Mouse (Mus musculus): ENCODE measurements around the gene Sik2. TPM values are rescaled to one million over a fixed set of nuclear protein-coding genes. Genes with fewer than 3 reads are reported as not detected.

Sik2 gene
- polyA plus RNA-seq, 1 experiment from 2014 or later: 20.5 TPM

- Histone ChIP-seq H3K4me2 (ENCODE audit: low read depth, low read length) (no peak overlapping the region), H3K4me3 (replicated peaks; ENCODE audit: low read length) (no peak overlapping the region), H3K4me1 (ENCODE audit: control insufficient read depth, insufficient read depth, low read length) (no peaks in the 10 kb centered on the region), H3K27me3 (ENCODE audit: control insufficient read depth, insufficient read depth, low read length) (no peaks in the 10 kb centered on the region), H3K36me3 (ENCODE audit: control insufficient read depth, insufficient read depth, low read length) (peaks cover 5% of the 10 kb centered on the region), H3K9ac (ENCODE audit: low read length) (no peak overlapping the region), H3K9me3 (replicated peaks; ENCODE audit: control insufficient read depth, low read length) (no peaks in the 10 kb centered on the region), H3K27ac (ENCODE audit: low read length) (no peak overlapping the region)
- no peak for ATAC-seq (ENCODE audit: insufficient read depth, low FRiP score)
- WGBS: 80% methylated on average over 7 of the region's 7 CpGs
Measured at GRCm38 (mm10) chr9:50911861-50912515, 96.9 kb downstream of the Sik2 start.

GRCm38 (mm10) chr9:50905321-50905720, 103.6 kb downstream of the Sik2 start:
- Histone ChIP-seq H3K4me3 (replicated peaks; ENCODE audit: low read length) (no peak overlapping the region), H3K9ac (ENCODE audit: low read length) (no peak overlapping the region), H3K9me3 (replicated peaks; ENCODE audit: control insufficient read depth, low read length) (no peaks in the 10 kb centered on the region), H3K4me1 (ENCODE audit: control insufficient read depth, insufficient read depth, low read length) (0 out of 2 replicates have a peak, but pooled peaks cover under 1% of the 10 kb centered on the region), H3K4me2 (ENCODE audit: low read depth, low read length) (no peak overlapping the region), H3K27ac (ENCODE audit: low read length) (no peak overlapping the region), H3K36me3 (ENCODE audit: control insufficient read depth, insufficient read depth, low read length) (0 out of 2 replicates have a peak, but pooled peaks cover 2% of the 10 kb centered on the region), H3K27me3 (ENCODE audit: control insufficient read depth, insufficient read depth, low read length) (no peaks in the 10 kb centered on the region)
- ATAC-seq (ENCODE audit: insufficient read depth, low FRiP score): no peak
- 70% methylated on average over 3 of the region's 3 CpGs for WGBS

GRCm38 (mm10) chr9:50904196-50904847, 104.6 kb downstream of the Sik2 start:
- 78% methylated on average over 6 of the region's 6 CpGs for WGBS
- H3K4me3 ChIP-seq (replicated peaks; ENCODE audit: low read length): no peak overlapping the region
- 0 out of 2 replicates have a peak, but pooled peaks cover 2% of the 10 kb centered on the region for H3K36me3 ChIP-seq (ENCODE audit: control insufficient read depth, insufficient read depth, low read length)
- H3K27ac ChIP-seq (ENCODE audit: low read length): no peak overlapping the region
- no peak overlapping the region for H3K4me2 ChIP-seq (ENCODE audit: low read depth, low read length)
- 0 out of 2 replicates have a peak, but pooled peaks cover 2% of the 10 kb centered on the region for H3K4me1 ChIP-seq (ENCODE audit: control insufficient read depth, insufficient read depth, low read length)
- ATAC-seq (ENCODE audit: insufficient read depth, low FRiP score): no peak
- no peaks in the 10 kb centered on the region for H3K9me3 ChIP-seq (replicated peaks; ENCODE audit: control insufficient read depth, low read length)
- H3K27me3 ChIP-seq (ENCODE audit: control insufficient read depth, insufficient read depth, low read length): no peaks in the 10 kb centered on the region
- no peak overlapping the region for H3K9ac ChIP-seq (ENCODE audit: low read length)

GRCm38 (mm10) chr9:50900026-50900920, 108.6 kb downstream of the Sik2 start:
- H3K9ac ChIP-seq (ENCODE audit: low read length): no peak overlapping the region

GRCm38 (mm10) chr9:50893665-50894064, 115.2 kb downstream of the Sik2 start:
- Histone ChIP-seq H3K9ac (ENCODE audit: low read length) (no peak overlapping the region), H3K36me3 (ENCODE audit: control insufficient read depth, insufficient read depth, low read length) (peaks cover 2% of the 10 kb centered on the region; the same call in 1 of the 2 replicates), H3K4me2 (ENCODE audit: low read depth, low read length) (no peak overlapping the region), H3K27ac (ENCODE audit: low read length) (no peak overlapping the region), H3K4me3 (replicated peaks; ENCODE audit: low read length) (no peak overlapping the region), H3K27me3 (ENCODE audit: control insufficient read depth, insufficient read depth, low read length) (no peaks in the 10 kb centered on the region), H3K9me3 (replicated peaks; ENCODE audit: control insufficient read depth, low read length) (no peaks in the 10 kb centered on the region), H3K4me1 (ENCODE audit: control insufficient read depth, insufficient read depth, low read length) (peaks cover 4% of the 10 kb centered on the region; the same call in 1 of the 2 replicates)
- 85% methylated on average over 4 of the region's 4 CpGs for WGBS
- no peak for ATAC-seq (ENCODE audit: insufficient read depth, low FRiP score)

More at GRCm38 (mm10) chr9:50900026-50900920, 108.6 kb downstream of the Sik2 start:
- Histone ChIP-seq H3K27me3 (ENCODE audit: control insufficient read depth, insufficient read depth, low read length) (no peaks in the 10 kb centered on the region), H3K4me3 (replicated peaks; ENCODE audit: low read length) (no peak overlapping the region), H3K4me2 (ENCODE audit: low read depth, low read length) (no peak overlapping the region), H3K4me1 (ENCODE audit: control insufficient read depth, insufficient read depth, low read length) (0 out of 2 replicates have a peak, but pooled peaks cover 2% of the 10 kb centered on the region), H3K9me3 (replicated peaks; ENCODE audit: control insufficient read depth, low read length) (no peaks in the 10 kb centered on the region), H3K36me3 (ENCODE audit: control insufficient read depth, insufficient read depth, low read length) (peaks cover 2% of the 10 kb centered on the region; the same call in 1 of the 2 replicates), H3K27ac (ENCODE audit: low read length) (no peak overlapping the region)
- no peak for ATAC-seq (ENCODE audit: insufficient read depth, low FRiP score)
- whole genome bisulfite sequencing: 66% methylated on average over 7 of the region's 7 CpGs

- Histone ChIP-seq H3K4me1 (ENCODE audit: control insufficient read depth, insufficient read depth, low read length) (peaks cover 18% of the 10 kb centered on the region), H3K36me3 (ENCODE audit: control insufficient read depth, insufficient read depth, low read length) (no peaks in the 10 kb centered on the region), H3K9ac (ENCODE audit: low read length) (no peak overlapping the region), H3K9me3 (replicated peaks; ENCODE audit: control insufficient read depth, low read length) (no peaks in the 10 kb centered on the region), H3K4me3 (replicated peaks; ENCODE audit: low read length) (no peak overlapping the region), H3K4me2 (ENCODE audit: low read depth, low read length) (no peak overlapping the region), H3K27me3 (ENCODE audit: control insufficient read depth, insufficient read depth, low read length) (no peaks in the 10 kb centered on the region), H3K27ac (ENCODE audit: low read length) (no peak overlapping the region)
- 84% methylated on average over 3 of the region's 3 CpGs for WGBS
- no peak for ATAC-seq (ENCODE audit: insufficient read depth, low FRiP score)
Measured at GRCm38 (mm10) chr9:50890494-50891090, 118.3 kb downstream of the Sik2 start.

GRCm38 (mm10) chr9:50889964-50890363, 118.9 kb downstream of the Sik2 start:
- peaks cover 23% of the 10 kb centered on the region for H3K4me1 ChIP-seq (ENCODE audit: control insufficient read depth, insufficient read depth, low read length)
- no peak overlapping the region for H3K4me2 ChIP-seq (ENCODE audit: low read depth, low read length)
- no peak overlapping the region for H3K27ac ChIP-seq (ENCODE audit: low read length)
- H3K36me3 ChIP-seq (ENCODE audit: control insufficient read depth, insufficient read depth, low read length): no peaks in the 10 kb centered on the region
- no peak overlapping the region for H3K4me3 ChIP-seq (replicated peaks; ENCODE audit: low read length)
- WGBS: 75% methylated on average over 4 of the region's 4 CpGs
- H3K9ac ChIP-seq (ENCODE audit: low read length): no peak overlapping the region
- H3K27me3 ChIP-seq (ENCODE audit: control insufficient read depth, insufficient read depth, low read length): no peaks in the 10 kb centered on the region
- ATAC-seq (ENCODE audit: insufficient read depth, low FRiP score): no peak
- no peaks in the 10 kb centered on the region for H3K9me3 ChIP-seq (replicated peaks; ENCODE audit: control insufficient read depth, low read length)

GRCm38 (mm10) chr9:50889211-50889610, 119.7 kb downstream of the Sik2 start:
- no peak overlapping the region for H3K9ac ChIP-seq (ENCODE audit: low read length)
- no peak overlapping the region for H3K27ac ChIP-seq (ENCODE audit: low read length)
- H3K4me2 ChIP-seq (ENCODE audit: low read depth, low read length): no peak overlapping the region
- H3K4me3 ChIP-seq (replicated peaks; ENCODE audit: low read length): no peak overlapping the region
- H3K27me3 ChIP-seq (ENCODE audit: control insufficient read depth, insufficient read depth, low read length): no peaks in the 10 kb centered on the region
- peaks cover 30% of the 10 kb centered on the region for H3K4me1 ChIP-seq (ENCODE audit: control insufficient read depth, insufficient read depth, low read length)
- no peak for ATAC-seq (ENCODE audit: insufficient read depth, low FRiP score)
- 47% methylated on average over 6 of the region's 6 CpGs for WGBS
- no peaks in the 10 kb centered on the region for H3K9me3 ChIP-seq (replicated peaks; ENCODE audit: control insufficient read depth, low read length)
- no peaks in the 10 kb centered on the region for H3K36me3 ChIP-seq (ENCODE audit: control insufficient read depth, insufficient read depth, low read length)

All from stomach, embryonic 16.5 days (tissue).